Mouse (Mus musculus) limb, embryonic 14.5 days (tissue): ENCODE data around the gene Drc3. TPM values are rescaled to one million over a fixed set of nuclear protein-coding genes. Genes with fewer than 3 reads are reported as not detected.

ENCODE experiments used
- ATAC-seq: fragments of 200-750 bp; cut with Nextera tagmentation; 2 replicates; pipeline ENCODE4 v1.8.0; 2017; ENCODE audit warnings: low read depth, moderate number of reproducible peaks, moderate TSS enrichment; ENCODE audit not compliant: low FRiP score
- DNase-seq: peaks from one replicate; pipeline ENCODE4 v3.0.0-alpha.2; 2015; ENCODE audit warnings: low spot score
- H3K27ac ChIP-seq: fragments of 300-500 bp; sonication (generic); replicated peaks from 2 replicates; pipeline ENCODE4 v1.5.1; 2014; ENCODE audit warnings: low read depth, mild to moderate bottlenecking, low read length, moderate library complexity, mixed read lengths
- H3K27me3 ChIP-seq: fragments of 300-500 bp; sonication (generic); 2 replicates; pipeline ENCODE4 v1.6.1; 2014; ENCODE audit warnings: low read length, mixed read lengths; ENCODE audit not compliant: control insufficient read depth, insufficient read depth
- H3K36me3 ChIP-seq: fragments of 300-500 bp; sonication (generic); 2 replicates; pipeline ENCODE4 v1.6.1; 2014; ENCODE audit warnings: mild to moderate bottlenecking, low read length, moderate library complexity, mixed read lengths; ENCODE audit not compliant: control insufficient read depth, insufficient read depth
- H3K4me1 ChIP-seq: fragments of 300-500 bp; sonication (generic); 2 replicates; pipeline ENCODE4 v1.6.1; 2014; ENCODE audit warnings: antibody characterized with exemption, low read length, mixed read lengths; ENCODE audit not compliant: control insufficient read depth, insufficient read depth
- H3K4me2 ChIP-seq: fragments of 300-500 bp; sonication (generic); replicated peaks from 2 replicates; pipeline ENCODE4 v1.6.1; 2014; ENCODE audit warnings: low read depth, mild to moderate bottlenecking, low read length, moderate library complexity; ENCODE audit not compliant: severe bottlenecking
- H3K4me3 ChIP-seq: fragments of 300-500 bp; sonication (generic); replicated peaks from 2 replicates; pipeline ENCODE4 v1.5.1; 2014; ENCODE audit warnings: low read length
- H3K9ac ChIP-seq: fragments of 300-500 bp; sonication (generic); 2 replicates; pipeline ENCODE4 v1.6.1; 2014; ENCODE audit warnings: mild to moderate bottlenecking, low read depth, low read length, moderate library complexity; ENCODE audit not compliant: severe bottlenecking
- H3K9me3 ChIP-seq: fragments of 300-500 bp; sonication (generic); 2 replicates; pipeline ENCODE4 v1.6.1; 2016; ENCODE audit warnings: low read length; ENCODE audit not compliant: control insufficient read depth
- POLR2A ChIP-seq: fragments of 200-500 bp; IDR thresholded peaks from 2 replicates; pipeline ENCODE4 v1.8.0; 2012; ENCODE audit warnings: inconsistent platforms, mild to moderate bottlenecking, moderate library complexity, borderline replicate concordance; ENCODE audit not compliant: insufficient read depth, insufficient read length; ENCODE audit errors: extremely low read depth
- WGBS: fragments of 180-500 bp; shearing (Covaris S2); extraction: QIAGEN DNeasy Blood & Tissue Kit; methylation state at CpG from one replicate; pipeline ENCODE4 v1.1.7; 2014; 5-methylcytosine and 5-hydroxymethylcytosine counted together
- polyA plus RNA-seq, 2 experiments: library from polyadenylated mRNA; depleted of rRNA in 1 of 2; stranded (reverse) in 1 of 2; unstranded in 1 of 2; fragments of >200 nt; fragmentation: Nextera tagmentation in 1 of 2; extraction: Ambion mirVana in 1 of 2; gene quantifications; 2 replicates each; pipeline versions ENCODE4 v1.2.1 to v1.2.3; 2012 to 2014

Gene Drc3
- polyA plus RNA-seq, 2 experiments, result 1.3 to 1.9 TPM

GRCm38 (mm10) chr11:60391346-60391745 lies 38.2 kb downstream of the Drc3 start:
- Histone ChIP-seq H3K4me2 (no peak overlapping the region), H3K4me3 (no peak overlapping the region), H3K27me3 (no peaks in the 10 kb centered on the region), H3K9me3 (no peaks in the 10 kb centered on the region), H3K27ac (no peak overlapping the region), H3K9ac (no peak overlapping the region), H3K36me3 (no peaks in the 10 kb centered on the region), H3K4me1 (0 out of 2 replicates have a peak, but pooled peaks cover 2% of the 10 kb centered on the region)
- 73% methylated on average over 6 of the region's 6 CpGs for WGBS
- DNase-seq (no peak), ATAC-seq (no peak)
- TF ChIP-seq POLR2A, result no peak

DNA sequence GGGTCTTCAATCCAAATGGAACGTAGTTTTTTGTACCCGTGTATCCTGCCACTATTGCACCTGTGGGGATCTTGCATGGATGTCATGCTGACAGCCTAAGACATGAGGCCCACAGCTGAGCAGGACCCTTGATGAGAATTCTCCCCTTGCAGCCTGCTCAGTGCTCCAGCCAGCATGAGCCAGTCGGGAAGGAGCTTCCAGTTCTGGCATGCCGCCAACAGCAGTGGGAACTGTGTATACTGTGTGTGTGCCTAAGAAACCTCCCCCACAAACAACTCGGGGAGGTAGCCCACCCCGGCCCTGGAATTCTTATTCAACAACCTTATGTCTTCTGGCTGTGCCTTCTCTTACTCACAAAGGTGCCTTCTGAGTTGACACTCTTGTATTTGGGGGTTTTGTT lies 43.4 kb downstream of the Drc3 start:
- no peaks in the 10 kb centered on the region for H3K9me3 ChIP-seq
- no peak for ATAC-seq
- no peak for DNase-seq
- no peak overlapping the region for H3K4me3 ChIP-seq
- H3K4me2 ChIP-seq, result no peak overlapping the region
- TF ChIP-seq POLR2A, result no peak
- WGBS, result 56% methylated on average over 6 of the region's 6 CpGs
- H3K36me3 ChIP-seq, result peaks cover 10% of the 10 kb centered on the region
- H3K27ac ChIP-seq, result no peak overlapping the region
- H3K9ac ChIP-seq, result no peak overlapping the region
- no peaks in the 10 kb centered on the region for H3K27me3 ChIP-seq
- H3K4me1 ChIP-seq, result 0 out of 2 replicates have a peak, but pooled peaks cover 2% of the 10 kb centered on the region

DNA sequence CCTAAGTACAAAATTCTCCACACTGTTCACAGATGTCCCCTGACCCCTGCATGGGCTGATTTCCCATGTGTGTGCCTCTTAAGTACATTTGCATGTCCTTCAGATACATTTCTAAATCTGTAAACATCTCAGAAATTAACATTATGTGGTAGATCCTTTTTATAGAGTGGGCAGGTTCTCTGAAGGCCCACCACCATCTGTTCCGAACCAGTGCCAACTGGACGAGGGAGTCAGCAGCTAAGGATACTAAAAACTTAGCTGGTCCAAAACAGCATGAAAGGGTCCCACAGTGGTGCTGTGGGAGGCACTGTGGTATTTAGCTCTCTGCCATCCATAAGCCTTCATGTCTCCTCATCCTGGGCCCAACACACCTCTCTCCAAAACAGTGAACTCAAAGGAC lies 44.0 kb downstream of the Drc3 start:
- DNase-seq (no peak), ATAC-seq (no peak)
- Histone ChIP-seq H3K9me3 (no peaks in the 10 kb centered on the region), H3K9ac (no peak overlapping the region), H3K4me2 (no peak overlapping the region), H3K4me3 (no peak overlapping the region), H3K36me3 (peaks cover 16% of the 10 kb centered on the region), H3K27ac (no peak overlapping the region), H3K27me3 (no peaks in the 10 kb centered on the region), H3K4me1 (0 out of 2 replicates have a peak, but pooled peaks cover 2% of the 10 kb centered on the region)
- 81% methylated on average over 2 of the region's 2 CpGs for WGBS
- TF ChIP-seq POLR2A, result no peak

GRCm38 (mm10) chr11:60406606-60407005 lies 53.5 kb downstream of the Drc3 start:
- 97% methylated on average over 1 of the region's 1 CpGs for WGBS
- Histone ChIP-seq H3K4me1 (no peaks in the 10 kb centered on the region), H3K9me3 (no peaks in the 10 kb centered on the region), H3K9ac (no peak overlapping the region), H3K27me3 (no peaks in the 10 kb centered on the region), H3K4me2 (no peak overlapping the region), H3K36me3 (peaks cover 76% of the 10 kb centered on the region), H3K4me3 (no peak overlapping the region), H3K27ac (no peak overlapping the region)
- DNase-seq (no peak), ATAC-seq (no peak)
- TF ChIP-seq POLR2A, result no peak

- Histone ChIP-seq H3K4me2 (no peak overlapping the region), H3K4me3 (no peak overlapping the region), H3K27me3 (no peaks in the 10 kb centered on the region), H3K27ac (no peak overlapping the region), H3K9ac (no peak overlapping the region), H3K9me3 (no peaks in the 10 kb centered on the region), H3K4me1 (peaks cover 5% of the 10 kb centered on the region), H3K36me3 (peaks cover 25% of the 10 kb centered on the region)
- 17% methylated on average over 3 of the region's 3 CpGs for WGBS
- TF ChIP-seq POLR2A, result no peak
- DNase-seq, result peak; percentile 90
- ATAC-seq, result no peak
Measured at GRCm38 (mm10) chr11:60412173-60412572, 59.0 kb downstream of the Drc3 start.

DNA sequence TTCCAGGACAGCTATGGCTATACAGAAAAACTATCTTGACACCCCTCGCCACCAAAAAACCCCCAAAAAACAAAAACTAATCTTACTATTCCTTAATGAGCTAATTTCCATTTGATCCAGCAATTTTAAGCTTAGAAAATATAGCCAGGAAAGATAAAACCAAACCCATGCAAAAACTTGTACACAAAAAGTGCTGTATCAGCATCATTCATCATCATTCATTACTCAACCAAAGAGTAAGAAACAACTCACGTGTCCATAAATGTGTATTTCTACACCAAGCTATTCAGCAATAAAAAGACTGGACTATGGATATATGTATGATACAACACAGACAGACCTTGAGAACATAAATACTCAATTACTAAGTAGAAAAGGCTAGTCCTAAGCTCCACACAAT lies 59.8 kb downstream of the Drc3 start:
- TF ChIP-seq POLR2A, result no peak
- peaks cover 18% of the 10 kb centered on the region for H3K36me3 ChIP-seq
- DNase-seq, result no peak
- ATAC-seq, result no peak
- no peak overlapping the region for H3K4me2 ChIP-seq
- H3K27ac ChIP-seq, result no peak overlapping the region
- H3K4me1 ChIP-seq, result peaks cover 5% of the 10 kb centered on the region
- H3K9me3 ChIP-seq, result no peaks in the 10 kb centered on the region
- H3K9ac ChIP-seq, result no peak overlapping the region
- H3K27me3 ChIP-seq, result no peaks in the 10 kb centered on the region
- 85% methylated on average over 2 of the region's 2 CpGs for WGBS
- no peak overlapping the region for H3K4me3 ChIP-seq
